Mouse (Mus musculus): ENCODE data around the gene Cers5.
A peak's percentile ranks its signal among the peaks of the same experiment; 100 is the strongest.
"Not testable (repeated sequence)": the region's sequence is repeated elsewhere in the genome, so short reads cannot be mapped to it uniquely, and the experiment has no call there.

Cers5 gene

GRCm38 (mm10) chr15:99704881-99705280, 67.8 kb downstream of the Cers5 start:
- no peak for DNase-seq

GRCm38 (mm10) chr15:99704041-99704681, 68.5 kb downstream of the Cers5 start:
- DNase-seq: peak; percentile 79

- no peak for DNase-seq
These were observed 69.0 kb downstream of the Cers5 start for GRCm38 (mm10) chr15:99703676-99704040.

- DNase-seq: no peak
These were observed 69.6 kb downstream of the Cers5 start for GRCm38 (mm10) chr15:99703104-99703503.

GRCm38 (mm10) chr15:99701999-99702900, 70.4 kb downstream of the Cers5 start, which contains the start of gene Smarcd1:
TSS of gene Smarcd1 (plus strand) at chr15:99702129.
- DNase-seq: peak; percentile 87

GRCm38 (mm10) chr15:99701640-99701998, 71.1 kb downstream of the Cers5 start:
- not testable (repeated sequence) for DNase-seq

- DNase-seq: peak; percentile 63
These were observed 72.2 kb downstream of the Cers5 start for GRCm38 (mm10) chr15:99700219-99701106.

- DNase-seq: no peak
These were observed 73.0 kb downstream of the Cers5 start for GRCm38 (mm10) chr15:99699715-99700114.

- DNase-seq: no peak
These were observed 74.1 kb downstream of the Cers5 start for GRCm38 (mm10) chr15:99698533-99699085.

- no peak for DNase-seq
These were observed 75.4 kb downstream of the Cers5 start for GRCm38 (mm10) chr15:99697309-99697708.

GRCm38 (mm10) chr15:99691976-99692375, 80.7 kb downstream of the Cers5 start:
- no peak for DNase-seq

GRCm38 (mm10) chr15:99690924-99691323, 81.8 kb downstream of the Cers5 start:
- no peak for DNase-seq

GRCm38 (mm10) chr15:99688712-99689111, 84.0 kb downstream of the Cers5 start:
- peak; percentile 46 for DNase-seq
